Mouse (Mus musculus) gastrocnemius, adult 2 months (tissue): ENCODE measurements around the gene Ror1. TPM values are rescaled to one million over a fixed set of nuclear protein-coding genes. Genes with fewer than 3 reads are reported as not detected.

Source experiments
- DNase-seq: peaks from one replicate; pipeline ENCODE4 v3.0.0; 2022
- H3K27ac ChIP-seq: fragments of 200-600 bp; 2 replicates; pipeline ENCODE4 v1.8.1; 2022; ENCODE audit warnings: mild to moderate bottlenecking
- H3K4me3 ChIP-seq: fragments of 200-600 bp; 2 replicates; pipeline ENCODE4 v1.8.1; 2022; ENCODE audit warnings: mild to moderate bottlenecking, moderate library complexity
- CTCF ChIP-seq: fragments of 200-600 bp; IDR thresholded peaks from 2 replicates; pipeline ENCODE4 v1.8.1; 2022; ENCODE audit warnings: antibody characterized with exemption, mild to moderate bottlenecking, moderate library complexity
- intact Hi-C: fragments of 180-260 bp; cut with DNase I; formaldehyde crosslinking; loops from one replicate; pipeline ENCODE4 v1.15.1; 2025
- total RNA-seq, 2 experiments: library from RNA; stranded (reverse); gene quantifications; 2 replicates each; pipeline ENCODE4 v1.2.3; 2021

Ror1 gene
- total RNA-seq, 2 experiments from 2014 or later: 0.79 to 1.5 TPM

DNA sequence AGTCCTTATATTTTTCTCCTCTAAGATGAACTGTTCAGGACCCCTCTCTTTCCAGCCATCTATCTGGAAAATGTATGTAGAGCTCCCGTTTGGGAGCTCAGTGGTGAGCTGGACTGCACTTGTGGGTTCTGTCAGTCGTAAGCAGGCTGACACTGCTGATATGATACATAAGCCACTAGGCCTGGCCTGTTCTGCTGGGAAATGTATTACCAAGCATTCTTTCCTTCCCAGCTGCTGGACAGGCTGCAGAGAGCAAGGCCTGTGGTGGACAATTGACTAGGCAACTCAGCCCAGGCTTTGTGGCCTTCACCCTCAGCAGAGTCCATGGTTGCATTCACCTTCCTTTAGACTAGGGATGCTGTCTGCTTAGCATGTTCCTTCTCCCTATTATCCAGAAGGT, 46.0 kb downstream of the Ror1 start:
- no peak for DNase-seq
- intact Hi-C loops: no loop called here
- H3K4me3 ChIP-seq: no peak overlapping the region
- TF ChIP-seq CTCF: no peak
- no peak overlapping the region for H3K27ac ChIP-seq

DNA sequence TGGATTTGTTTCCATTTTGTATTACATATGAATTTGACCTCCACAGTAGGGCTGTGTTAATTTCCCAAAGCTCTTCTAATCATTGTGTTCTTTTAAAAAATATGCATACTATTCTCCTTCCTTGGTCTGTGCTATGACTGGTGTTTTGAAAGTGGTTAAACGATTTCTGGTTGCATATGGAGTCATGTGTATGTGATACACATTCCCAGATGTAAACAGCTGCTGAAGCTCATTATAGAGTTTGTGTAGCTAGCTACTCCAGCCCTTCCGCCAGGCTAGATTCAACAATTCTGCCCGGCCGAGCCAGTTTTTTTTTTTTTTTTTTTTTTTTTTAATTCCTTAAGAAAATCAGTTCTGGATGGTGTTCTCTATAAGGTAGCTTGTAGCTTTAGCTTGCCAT, 49.2 kb downstream of the Ror1 start:
- DNase-seq: no peak
- TF ChIP-seq CTCF: no peak
- intact Hi-C loops: no loop called here
- Histone ChIP-seq H3K4me3 (no peak overlapping the region), H3K27ac (no peak overlapping the region)

DNA sequence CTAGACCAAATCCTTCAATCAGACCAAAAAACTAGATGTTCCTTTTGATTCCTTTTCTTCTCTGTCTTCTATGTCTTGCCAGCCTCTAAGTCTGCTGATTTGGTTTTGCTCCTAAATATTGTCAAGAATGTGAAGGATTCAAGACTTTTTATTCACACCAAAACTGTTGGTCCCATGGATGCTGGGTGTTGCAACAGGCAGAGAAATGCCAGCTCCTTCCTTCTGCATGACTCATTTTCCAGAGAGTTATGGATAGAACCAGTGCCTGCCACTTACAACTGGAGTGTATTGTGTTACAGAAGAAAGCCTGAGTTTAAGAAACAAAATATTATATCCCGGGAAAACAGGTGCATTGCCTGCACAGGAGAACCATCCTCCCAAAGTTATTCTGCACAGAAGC, 55.2 kb downstream of the Ror1 start:
- DNase-seq: no peak
- H3K27ac ChIP-seq: no peak overlapping the region
- intact Hi-C loops: no loop called here
- H3K4me3 ChIP-seq: no peak overlapping the region
- no peak for TF ChIP-seq CTCF

DNA sequence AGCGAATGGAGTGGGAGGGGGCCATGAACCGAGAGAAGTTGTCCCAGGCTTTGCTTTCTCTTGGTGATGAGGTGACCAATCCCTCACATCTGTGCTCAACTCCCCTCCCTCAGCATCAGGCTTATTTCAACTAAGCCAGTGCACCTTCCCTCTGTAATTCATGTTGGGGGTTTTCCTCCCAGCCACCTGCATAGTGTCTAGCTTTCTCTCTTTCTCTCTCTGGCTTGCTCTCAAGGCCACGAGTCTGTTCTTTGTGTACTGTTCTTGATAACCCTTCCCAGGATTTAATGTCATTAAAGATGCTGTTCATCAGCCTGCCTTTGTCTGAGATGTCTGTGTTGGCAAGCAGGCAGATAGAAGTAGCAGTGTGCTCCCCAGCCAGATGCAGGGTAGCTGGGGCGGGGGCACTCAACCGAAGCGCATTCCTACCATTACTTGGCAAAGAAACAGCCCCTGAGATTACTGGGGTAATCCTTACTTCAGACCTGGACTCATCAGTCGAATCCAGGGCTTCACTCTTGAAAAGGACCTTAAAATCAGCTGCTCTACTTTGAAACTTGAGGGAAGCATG, 59.1 kb downstream of the Ror1 start:
- intact Hi-C loops: no loop called here
- Histone ChIP-seq H3K4me3 (no peak overlapping the region), H3K27ac (no peak overlapping the region)
- TF ChIP-seq CTCF: no peak
- DNase-seq: no peak

DNA sequence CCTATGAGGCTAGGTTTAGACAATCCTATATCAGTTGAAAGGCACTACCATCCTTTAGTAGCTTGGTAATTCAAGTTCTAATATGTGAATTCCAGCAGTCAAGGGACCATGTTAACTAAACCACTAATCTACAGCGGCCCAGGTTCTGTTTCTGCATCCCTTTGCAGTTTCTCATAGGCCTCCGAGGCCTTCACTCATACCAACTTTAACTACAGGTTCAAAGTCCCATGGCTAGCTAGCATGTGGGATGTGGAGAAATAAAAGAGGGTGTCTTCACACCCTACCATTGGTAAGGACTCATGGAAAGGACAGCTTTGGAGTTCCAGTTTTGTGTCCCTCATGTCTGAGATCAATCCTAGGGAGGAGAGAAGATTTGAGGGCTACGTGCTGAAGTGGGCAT, 60.1 kb downstream of the Ror1 start:
- no peak for TF ChIP-seq CTCF
- DNase-seq: no peak
- intact Hi-C loops: no loop called here
- no peak overlapping the region for H3K27ac ChIP-seq
- H3K4me3 ChIP-seq: no peak overlapping the region

DNA sequence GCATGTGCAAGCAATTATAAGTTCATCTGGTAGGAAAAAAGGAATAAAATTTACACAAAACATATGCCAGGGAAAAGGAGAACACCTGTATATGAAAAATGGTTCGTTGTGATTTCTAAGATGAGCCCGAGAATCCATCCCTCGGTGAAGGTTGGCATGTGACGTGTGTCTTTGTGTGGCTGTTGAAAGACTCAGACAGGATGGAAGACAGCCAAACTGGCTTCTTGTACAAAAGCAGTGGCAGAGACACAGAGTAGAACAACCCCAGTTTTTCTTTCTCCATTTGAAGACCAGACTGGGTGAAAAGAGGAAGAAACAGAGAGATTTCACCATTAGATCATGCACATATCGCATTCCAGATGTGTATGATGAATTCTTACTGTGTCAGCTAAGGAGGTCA, 62.8 kb downstream of the Ror1 start:
- DNase-seq: no peak
- H3K27ac ChIP-seq: no peak overlapping the region
- TF ChIP-seq CTCF: no peak
- no peak overlapping the region for H3K4me3 ChIP-seq
- intact Hi-C loops: no loop called here

DNA sequence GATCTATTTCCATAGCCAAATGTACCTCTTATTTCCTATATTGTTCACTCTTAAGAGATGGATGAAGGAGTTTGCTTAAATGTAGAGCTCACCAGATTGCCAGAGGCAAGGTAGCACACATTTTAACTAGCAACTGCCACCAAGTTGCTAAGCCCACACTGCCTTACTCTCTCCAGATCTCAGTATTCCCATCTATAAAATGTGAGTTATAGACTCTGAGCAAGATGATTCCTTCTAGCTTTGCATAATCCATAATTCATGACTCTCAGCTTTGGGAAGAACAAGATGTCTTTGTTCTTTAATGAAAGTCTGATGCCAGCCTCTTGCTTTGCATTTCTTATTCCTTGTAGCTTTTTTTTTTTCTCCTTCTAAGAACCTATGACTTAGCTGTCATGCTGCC, 64.6 kb downstream of the Ror1 start:
- no peak for TF ChIP-seq CTCF
- Histone ChIP-seq H3K27ac (no peak overlapping the region), H3K4me3 (no peak overlapping the region)
- no peak for DNase-seq
- intact Hi-C loops: no loop called here

DNA sequence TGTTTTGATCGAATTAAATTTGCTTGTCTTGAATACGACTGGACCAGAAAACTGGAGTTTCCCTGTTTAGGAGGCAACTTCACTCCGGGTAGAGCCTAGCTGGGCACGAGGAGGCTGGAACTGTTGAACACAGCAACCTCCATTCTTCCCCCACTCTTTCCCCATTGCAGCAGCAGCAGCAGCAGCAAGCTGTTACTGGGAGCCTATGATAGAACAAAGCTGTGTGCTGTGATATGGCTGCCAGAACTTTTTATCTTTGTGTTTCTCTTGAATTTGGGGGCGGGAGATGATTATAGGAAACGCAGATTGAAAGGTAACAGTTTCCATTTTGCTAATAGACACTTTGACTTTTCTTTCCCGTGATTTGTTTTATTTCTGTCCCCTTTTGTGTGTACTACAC, 70.2 kb downstream of the Ror1 start:
- TF ChIP-seq CTCF: no peak
- Histone ChIP-seq H3K4me3 (no peak overlapping the region), H3K27ac (no peak overlapping the region)
- DNase-seq: no peak
- intact Hi-C loops: no loop called here

DNA sequence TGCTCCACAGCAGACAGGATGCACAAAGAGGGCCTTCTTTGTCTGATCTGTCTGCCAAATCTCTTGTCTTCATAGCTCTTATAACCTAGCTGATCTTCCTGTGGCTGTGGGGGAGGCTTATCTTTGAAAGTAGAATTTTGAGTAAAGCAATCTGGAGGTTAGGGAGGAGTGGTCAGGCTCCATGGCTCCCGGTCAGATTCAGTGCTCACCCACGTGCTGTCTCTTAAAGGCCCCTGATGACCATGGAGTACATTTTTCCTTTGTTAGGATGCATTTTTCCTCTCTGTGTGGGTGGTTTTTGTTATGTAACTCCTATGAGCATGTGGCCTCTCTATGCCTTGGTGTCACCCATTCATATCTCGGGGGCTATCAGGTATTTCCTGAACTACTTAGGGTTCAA, 71.3 kb downstream of the Ror1 start:
- intact Hi-C loops: no loop called here
- H3K27ac ChIP-seq: no peak overlapping the region
- no peak for DNase-seq
- TF ChIP-seq CTCF: no peak
- no peak overlapping the region for H3K4me3 ChIP-seq

DNA sequence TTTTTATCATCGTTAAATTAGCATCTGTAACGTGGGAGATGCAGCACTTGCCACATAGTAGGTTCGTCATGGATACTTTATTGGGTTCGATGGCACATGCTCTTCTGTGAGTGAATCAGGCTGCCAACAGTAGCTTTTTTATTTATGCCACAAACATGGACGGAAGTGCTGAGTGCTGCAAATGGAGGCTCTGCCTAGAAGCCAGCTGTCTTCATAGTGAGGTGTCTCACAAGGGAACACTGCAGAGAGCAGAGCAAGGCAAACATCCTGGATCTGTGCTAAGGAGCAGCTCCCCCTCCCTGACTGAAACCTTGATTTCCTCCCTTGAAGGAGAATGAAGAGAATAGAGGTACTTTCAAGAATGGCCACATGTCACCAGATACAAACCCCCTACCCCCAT, 74.1 kb downstream of the Ror1 start:
- Histone ChIP-seq H3K27ac (no peak overlapping the region), H3K4me3 (peak overlapping the region; percentile 50; the same call in 1 of the 2 replicates)
- intact Hi-C loops: no loop called here
- no peak for DNase-seq
- TF ChIP-seq CTCF: no peak

DNA sequence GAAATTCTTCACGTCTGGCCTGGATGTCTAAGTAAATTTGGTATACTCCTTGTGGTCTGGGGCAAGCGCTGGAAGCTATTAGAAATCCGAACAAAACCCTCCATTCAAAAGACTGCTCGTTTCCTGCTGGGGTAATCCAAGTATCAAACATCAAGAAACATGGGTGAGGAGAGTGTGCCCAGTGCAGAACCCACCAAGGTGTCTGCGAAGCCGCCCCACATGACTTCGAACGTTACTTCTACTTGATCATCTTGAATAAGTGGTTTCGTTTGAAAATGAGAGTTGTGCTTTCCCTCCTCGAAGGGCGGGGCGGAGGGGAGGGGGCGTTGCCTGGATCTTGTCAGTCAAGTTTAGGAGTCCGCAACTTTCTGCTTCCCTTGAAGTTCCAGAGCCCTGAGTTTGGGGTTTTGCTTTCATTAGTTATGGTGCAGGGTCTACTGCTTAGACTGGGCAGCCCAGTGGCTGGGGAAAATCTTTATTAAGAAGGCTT, 74.6 kb downstream of the Ror1 start:
- Histone ChIP-seq H3K4me3 (peak overlapping the region; percentile 50), H3K27ac (no peak overlapping the region; the same call in 1 of the 2 replicates)
- intact Hi-C loops: no loop called here
- no peak for TF ChIP-seq CTCF
- peak; percentile 26 for DNase-seq

DNA sequence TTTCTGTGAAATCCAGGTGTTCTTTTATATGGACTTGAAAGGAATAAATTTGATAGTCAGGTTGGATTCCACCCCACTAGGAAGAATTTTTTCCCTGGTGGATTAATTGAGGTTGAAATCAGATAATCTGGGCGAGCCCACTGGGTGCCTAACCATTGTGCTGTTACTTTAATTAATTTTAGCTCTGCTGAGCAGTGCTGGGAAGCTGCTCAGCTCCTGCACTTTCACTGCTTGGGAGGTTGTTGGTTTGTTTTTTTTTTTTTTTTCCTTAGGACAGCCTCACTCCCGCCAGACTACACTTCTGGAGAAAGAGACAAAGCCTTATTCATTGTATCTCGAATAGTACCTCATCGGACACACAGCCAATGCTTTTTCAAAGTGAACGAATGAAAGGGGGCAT, 75.2 kb downstream of the Ror1 start:
- no peak for DNase-seq
- TF ChIP-seq CTCF: no peak
- intact Hi-C loops: no loop called here
- Histone ChIP-seq H3K27ac (no peak overlapping the region), H3K4me3 (no peak overlapping the region)

DNA sequence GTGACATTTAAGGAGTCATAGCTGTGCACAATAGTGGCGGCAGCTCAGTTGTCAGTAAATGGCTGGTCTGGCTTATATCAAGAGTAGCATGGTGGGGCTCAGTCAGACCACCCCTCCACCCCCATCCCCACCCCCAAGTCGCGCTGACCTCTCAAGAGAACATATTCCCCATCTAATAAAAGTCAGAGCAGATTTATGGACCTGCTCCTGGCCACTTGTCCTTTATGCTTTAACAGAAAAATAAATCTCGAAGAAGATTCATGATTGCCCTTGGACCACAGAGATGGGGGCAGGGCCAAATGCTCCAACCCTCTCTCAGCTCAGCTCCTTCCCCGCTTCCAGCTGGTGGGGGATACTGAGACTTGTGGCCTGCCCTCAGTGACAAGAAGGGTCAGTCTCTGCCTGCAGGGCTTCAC, 75.9 kb downstream of the Ror1 start:
- TF ChIP-seq CTCF: no peak
- no peak overlapping the region for H3K27ac ChIP-seq

DNA sequence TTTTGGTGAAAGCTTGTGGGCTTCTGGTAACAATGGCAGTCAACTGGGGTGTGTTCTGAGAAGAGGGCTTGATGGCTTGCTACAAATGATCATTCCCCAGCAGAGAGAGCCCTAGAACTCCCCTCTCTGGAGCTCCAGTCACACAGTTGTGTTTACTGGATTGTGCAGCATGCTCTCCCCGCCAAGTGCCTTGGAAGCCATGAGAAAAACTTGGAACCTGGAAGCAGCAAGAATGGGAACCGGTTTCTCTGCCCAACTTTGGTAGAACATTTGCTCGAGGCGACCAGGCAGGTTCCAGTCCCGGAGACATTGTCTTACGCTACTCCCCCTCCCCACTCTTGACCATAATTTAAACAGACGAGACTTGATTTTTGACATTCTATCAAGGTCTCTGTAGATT, 80.0 kb downstream of the Ror1 start:
- intact Hi-C loops: no loop called here
- peak; percentile 27 for DNase-seq
- no peak for TF ChIP-seq CTCF
- no peak overlapping the region for H3K27ac ChIP-seq
- no peak overlapping the region for H3K4me3 ChIP-seq

More for the DNA sequence above, 75.9 kb downstream of the Ror1 start:
- intact Hi-C loops: no loop called here
- no peak for DNase-seq
- H3K4me3 ChIP-seq: no peak overlapping the region
